In genomic region chr2:126245446-126245845, GRCm38 (mm10) we compare ENCODE assay signal across 10 mouse cellular contexts. TPM values are rescaled to one million over a fixed set of nuclear protein-coding genes. Genes with fewer than 3 reads are reported as not detected.
A peak's percentile ranks its signal among the peaks of the same experiment; 100 is the strongest.
DNase-seq lines count a peak whose midpoint lies in the region; ATAC-seq and TF ChIP-seq lines count a peak whose summit lies in the region.
"Had no signal": no experiment of that assay in that cellular context is flagged by ENCODE, and none has a peak within 500 bp of the region (broad histone marks: within the 10 kb centered on the region; RNA-seq: fewer than 3 reads in every experiment).

No protein-coding gene starts in this region.

- no peak overlapping the region for H3K9ac ChIP-seq in kidney, embryonic 15.5 days
- H3K9ac ChIP-seq in lung, embryonic 14.5 days: no peak overlapping the region
- H3K9ac ChIP-seq: hindbrain, embryonic 15.5 days; stomach, embryonic 15.5 days had no signal

- no peak for TF ChIP-seq POLR2A in cerebellum, adult 2 months (IDR thresholded peaks at IDR 0.05; ENCODE audit: borderline replicate concordance, insufficient read depth, low read length)

- H3K9me3 ChIP-seq in kidney, embryonic 15.5 days (replicated peaks): no peaks in the 10 kb centered on the region
- no peaks in the 10 kb centered on the region for H3K9me3 ChIP-seq in lung, embryonic 14.5 days (ENCODE audit: low read depth, low read length)
- H3K9me3 ChIP-seq: hindbrain, embryonic 15.5 days; stomach, embryonic 15.5 days had no signal

- 35% methylated on average over 2 of the region's 2 CpGs for WGBS in kidney, embryonic 15.5 days
- 23% methylated on average over 2 of the region's 2 CpGs for WGBS in lung, embryonic 14.5 days
- WGBS in cerebellum, adult 2 months: 41% methylated on average over 2 of the region's 2 CpGs

- no peaks in the 10 kb centered on the region for H3K27me3 ChIP-seq in kidney, embryonic 15.5 days
- no peaks in the 10 kb centered on the region for H3K27me3 ChIP-seq in lung, embryonic 14.5 days (ENCODE audit: insufficient read depth, low read length)
- H3K27me3 ChIP-seq in cerebellum, adult 2 months (ENCODE audit: control insufficient read depth, insufficient read depth, low read length): no peaks in the 10 kb centered on the region
- H3K27me3 ChIP-seq: hindbrain, embryonic 15.5 days; stomach, embryonic 15.5 days had no signal

- H3K4me2 ChIP-seq in kidney, embryonic 15.5 days: no peak overlapping the region
- no peak overlapping the region for H3K4me2 ChIP-seq in lung, embryonic 14.5 days
- H3K4me2 ChIP-seq: hindbrain, embryonic 15.5 days; stomach, embryonic 15.5 days had no signal

- H3K27ac ChIP-seq in kidney, embryonic 15.5 days: no peak overlapping the region
- no peak overlapping the region for H3K27ac ChIP-seq in lung, embryonic 14.5 days (ENCODE audit: low read depth)
- no peak overlapping the region for H3K27ac ChIP-seq in cerebellum, adult 2 months (ENCODE audit: insufficient read depth, low read length)
- H3K27ac ChIP-seq: hindbrain, embryonic 15.5 days; macrophage; stomach, embryonic 15.5 days had no signal

- H3K4me1 ChIP-seq in kidney, embryonic 15.5 days: no peaks in the 10 kb centered on the region
- no peaks in the 10 kb centered on the region for H3K4me1 ChIP-seq in lung, embryonic 14.5 days (ENCODE audit: insufficient read depth)
- H3K4me1 ChIP-seq in cerebellum, adult 2 months (ENCODE audit: control insufficient read depth, insufficient read depth, low read length): no peaks in the 10 kb centered on the region
- H3K4me1 ChIP-seq: hindbrain, embryonic 15.5 days; stomach, embryonic 15.5 days had no signal

- H3K4me3 ChIP-seq in kidney, embryonic 15.5 days (replicated peaks): no peak overlapping the region
- H3K4me3 ChIP-seq in lung, embryonic 14.5 days (ENCODE audit: low read depth, low read length): no peak overlapping the region
- H3K4me3 ChIP-seq in cerebellum, adult 2 months (replicated peaks; ENCODE audit: insufficient read depth, low read depth, low read length): no peak overlapping the region
- H3K4me3 ChIP-seq: hindbrain, embryonic 15.5 days; stomach, embryonic 15.5 days had no signal

- peak; percentile 19 for DNase-seq in kidney, postnatal 14 days
- DNase-seq in R1 (ENCODE audit: low read depth, low spot score): peak; percentile 4
- peak; percentile 65 for DNase-seq in fibroblast of lung, adult 2 months (ENCODE audit: low read depth)
- peak; percentile 63 for DNase-seq in lung, embryonic 14.5 days
- no peak for DNase-seq in cerebellum, adult 2 months

- TF ChIP-seq CTCF in lung, embryonic 14.5 days (IDR thresholded peaks at IDR 0.05; ENCODE audit: low read depth): peak; percentile 52
- no peak for TF ChIP-seq CTCF in cerebellum, adult 2 months (IDR thresholded peaks at IDR 0.05; ENCODE audit: borderline replicate concordance, insufficient read depth, low read depth, low read length)

- no peak for ATAC-seq in kidney, embryonic 15.5 days (replicated peaks; ENCODE audit: low FRiP score)
- ATAC-seq in lung, embryonic 14.5 days (ENCODE audit: insufficient read depth): no peak
- ATAC-seq in CD4-positive, CD25-positive, alpha-beta regulatory T cell, adult 4 months: no peak

- no peaks in the 10 kb centered on the region for H3K36me3 ChIP-seq in kidney, embryonic 15.5 days
- no peaks in the 10 kb centered on the region for H3K36me3 ChIP-seq in lung, embryonic 14.5 days (ENCODE audit: insufficient read depth)
- H3K36me3 ChIP-seq: hindbrain, embryonic 15.5 days; stomach, embryonic 15.5 days had no signal

RNA-seq across cellular contexts. Expression of gene Gm17555, which starts 30.5 kb away (rescaled TPM):
- not detected in 2 replicates for polyA plus RNA-seq in kidney, embryonic 15.5 days (2015; fragmentation: Nextera tagmentation; extraction: Ambion mirVana)
- not detected in 2 replicates for polyA plus RNA-seq in lung, embryonic 14.5 days (2014; fragmentation: Nextera tagmentation; extraction: Ambion mirVana)
- not detected for polyA plus RNA-seq in CD4-positive, CD25-positive, alpha-beta regulatory T cell, adult 4 months (2017; shearing (Covaris generic))
- polyA plus RNA-seq in cerebellum, adult 2 months (2012; rRNA removed): not detected in 2 replicates
- polyA plus RNA-seq: hindbrain, embryonic 15.5 days; macrophage; stomach, embryonic 15.5 days had no signal

Comparison
In these comparisons a context has a peak if more than half of its experiments do, and no peak if none do; other contexts are left out.
1. DNase-seq: peak in kidney, postnatal 14 days (single experiment), R1 (single experiment), fibroblast of lung, adult 2 months (single experiment) and lung, embryonic 14.5 days (single experiment); none in cerebellum, adult 2 months (0 of 2).